Mouse (Mus musculus): Measurements from ENCODE around the gene Gm43302.
"Not testable (repeated sequence)": the region's sequence is repeated elsewhere in the genome, so short reads cannot be mapped to it uniquely, and the experiment has no call there.

Gene Gm43302

GRCm38 (mm10) chr5:105199149-105199548 lies 94.3 kb downstream of the Gm43302 start:
- not testable (repeated sequence) for DNase-seq (ENCODE audit: low read depth, low spot score)

GRCm38 (mm10) chr5:105197915-105198560 lies 95.5 kb downstream of the Gm43302 start:
- not testable (repeated sequence) for DNase-seq (ENCODE audit: low read depth, low spot score)

- not testable (repeated sequence) for DNase-seq (ENCODE audit: low read depth, low spot score)
Observed at GRCm38 (mm10) chr5:105196308-105196707, 97.2 kb downstream of the Gm43302 start.

GRCm38 (mm10) chr5:105192536-105192935 lies 101.0 kb downstream of the Gm43302 start:
- DNase-seq (ENCODE audit: low read depth, low spot score) = not testable (repeated sequence)

- DNase-seq (ENCODE audit: low read depth, low spot score) = no peak
Observed at GRCm38 (mm10) chr5:105181446-105181845, 112.0 kb downstream of the Gm43302 start.

All from forelimb bud, embryonic 11.5 days (tissue).